Mouse (Mus musculus) stomach, postnatal 0 days (tissue): ENCODE measurements around the gene Sh3pxd2b.

Source experiments
- CTCF ChIP-seq: IDR thresholded peaks from 2 replicates; pipeline ENCODE4 v1.5.1; 2016; ENCODE audit warnings: antibody characterized with exemption, low read depth, mild to moderate bottlenecking, moderate library complexity
- EP300 ChIP-seq: optimal IDR thresholded peaks from 2 replicates; pipeline ENCODE3; 2016; ENCODE audit warnings: antibody characterized with exemption

DNA sequence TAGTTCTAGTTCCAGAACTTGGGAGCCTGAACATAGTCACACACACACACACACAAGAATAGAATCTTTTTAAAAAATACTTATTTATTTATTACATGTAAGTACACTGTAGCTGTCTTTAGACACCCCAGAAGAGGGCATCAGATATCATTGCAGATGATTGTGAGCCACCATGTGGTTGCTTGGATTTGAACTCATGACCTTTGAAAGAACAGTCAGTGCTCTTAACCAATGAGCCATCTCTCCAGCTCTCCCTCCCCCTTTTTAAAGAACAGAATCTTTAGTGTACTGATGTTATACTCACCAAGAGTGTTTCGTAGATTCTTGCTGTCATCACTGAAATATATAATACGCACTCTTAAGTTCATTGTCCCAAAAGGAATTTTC, 49.1 kb upstream of the Sh3pxd2b start:
- TF ChIP-seq CTCF (no peak), EP300 (no peak)
